Mouse (Mus musculus): ENCODE data around the gene Glg1.

DNA sequence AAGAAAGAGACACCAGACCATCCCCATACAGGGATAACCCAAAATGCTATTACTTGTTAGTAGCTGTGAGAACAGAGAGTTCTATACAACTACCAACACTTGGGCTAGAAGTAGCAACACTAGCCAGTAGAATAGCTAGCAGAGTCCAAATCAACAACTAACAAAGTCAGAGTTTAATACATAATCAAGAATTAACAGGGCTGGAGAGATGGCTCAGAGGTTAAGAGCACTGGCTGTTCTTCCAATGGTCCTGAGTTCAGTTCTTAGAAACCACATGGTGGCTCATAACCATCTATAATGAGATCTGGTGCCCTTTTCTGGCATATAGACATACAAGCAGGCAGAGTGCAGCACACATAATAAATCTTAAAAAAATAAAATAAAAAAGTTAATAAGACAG, 116.5 kb downstream of the Glg1 start:
- TF ChIP-seq CTCF (IDR thresholded peaks at IDR 0.05; ENCODE audit: low read depth, low read length): no peak
- TF ChIP-seq POLR2A (IDR thresholded peaks at IDR 0.05; ENCODE audit: borderline replicate concordance, low read depth, low read length): no peak

Measured in bone marrow macrophage, adult 2 months (primary cell).